In genomic region chr11:19988224-19988623, GRCm38 (mm10) we compare ENCODE assay signal across 14 mouse cellular contexts.
DNase-seq lines count a peak whose midpoint lies in the region; ATAC-seq and TF ChIP-seq lines count a peak whose summit lies in the region.
"Had no signal": no experiment of that assay in that cellular context is flagged by ENCODE, and none has a peak within 500 bp of the region (broad histone marks: within the 10 kb centered on the region; RNA-seq: fewer than 3 reads in every experiment).

No protein-coding gene starts in this region.

- H3K4me3 ChIP-seq in kidney, adult 2 months (ENCODE audit: insufficient read depth, low read depth, low read length), result no peak overlapping the region
- H3K4me3 ChIP-seq in thymus, adult 2 months (ENCODE audit: control insufficient read depth, insufficient read depth, low read length), result no peak overlapping the region
- H3K4me3 ChIP-seq in stomach, postnatal 0 days (ENCODE audit: low read depth, low read length), result no peak overlapping the region
- H3K4me3 ChIP-seq: forebrain, embryonic 15.5 days; heart, embryonic 13.5 days; limb, embryonic 15.5 days had no signal

- ATAC-seq in stomach, postnatal 0 days (ENCODE audit: low FRiP score, low TSS enrichment), result no peak
- ATAC-seq: forebrain, embryonic 15.5 days; lung, postnatal 0 days had no signal

- no peaks in the 10 kb centered on the region for H3K36me3 ChIP-seq in kidney, adult 2 months (ENCODE audit: control insufficient read depth, insufficient read depth, low read length)
- no peaks in the 10 kb centered on the region for H3K36me3 ChIP-seq in thymus, adult 2 months (ENCODE audit: control insufficient read depth, insufficient read depth, low read length)
- H3K36me3 ChIP-seq in stomach, postnatal 0 days (ENCODE audit: control insufficient read depth, insufficient read depth, low read length), result no peaks in the 10 kb centered on the region
- H3K36me3 ChIP-seq: forebrain, embryonic 15.5 days; heart, embryonic 13.5 days; limb, embryonic 15.5 days had no signal

- TF ChIP-seq CTCF in kidney, adult 2 months (conservative IDR thresholded peaks at IDR 0.05; ENCODE audit: insufficient read depth, insufficient read length, low read depth, low read length), result no peak
- TF ChIP-seq CTCF in thymus, adult 2 months (IDR thresholded peaks at IDR 0.05; ENCODE audit: borderline replicate concordance, control insufficient read depth, extremely low read depth, insufficient read depth, low read length, poor library complexity), result no peak
- TF ChIP-seq CTCF in stomach, postnatal 0 days (IDR thresholded peaks at IDR 0.05; ENCODE audit: low read depth), result no peak

- no peaks in the 10 kb centered on the region for H3K27me3 ChIP-seq in kidney, adult 2 months (replicated peaks; ENCODE audit: control insufficient read depth, insufficient read depth, low read length)
- no peaks in the 10 kb centered on the region for H3K27me3 ChIP-seq in thymus, adult 2 months (ENCODE audit: control insufficient read depth, insufficient read depth, low read length)
- no peaks in the 10 kb centered on the region for H3K27me3 ChIP-seq in stomach, postnatal 0 days (ENCODE audit: control insufficient read depth, insufficient read depth, low read length)
- H3K27me3 ChIP-seq: forebrain, embryonic 15.5 days; heart, embryonic 13.5 days; limb, embryonic 15.5 days had no signal

- no peak for TF ChIP-seq EP300 in stomach, postnatal 0 days (optimal IDR thresholded peaks at IDR 0.05)

- no peak overlapping the region for H3K4me2 ChIP-seq in stomach, postnatal 0 days (replicated peaks; ENCODE audit: low read depth)
- H3K4me2 ChIP-seq: forebrain, embryonic 15.5 days; heart, embryonic 13.5 days; limb, embryonic 15.5 days had no signal

- 54% methylated on average over 5 of the region's 5 CpGs for WGBS in kidney, adult 2 months
- 86% methylated on average over 5 of the region's 5 CpGs for WGBS in thymus, adult 2 months
- 52% methylated on average over 5 of the region's 5 CpGs for WGBS in stomach, postnatal 0 days

- H3K9ac ChIP-seq in stomach, postnatal 0 days (ENCODE audit: low read length), result no peak overlapping the region
- H3K9ac ChIP-seq: forebrain, embryonic 15.5 days; limb, embryonic 15.5 days had no signal

- no peak for DNase-seq in kidney, adult 2 months
- DNase-seq in kidney, adult 8-10 months, result no peak
- no peak for DNase-seq in thymus, adult 2 months
- no peak for DNase-seq in thymus, postnatal 14 days
- peak; percentile 52 for DNase-seq in ZHBTc4 (ENCODE audit: low read depth, low spot score)
- no peak for DNase-seq in stomach, postnatal 0 days (ENCODE audit: low spot score)
- no peak for DNase-seq in layer of hippocampus, adult 9-11 months
- DNase-seq: cerebellum, postnatal 14 days; layer of hippocampus, postnatal 36 days had no signal

- no peaks in the 10 kb centered on the region for H3K9me3 ChIP-seq in stomach, postnatal 0 days (ENCODE audit: control insufficient read depth, low read length)
- H3K9me3 ChIP-seq: embryonic facial prominence, embryonic 10.5 days; forebrain, embryonic 15.5 days; heart, embryonic 13.5 days; limb, embryonic 15.5 days had no signal

- H3K4me1 ChIP-seq in kidney, adult 2 months (ENCODE audit: control insufficient read depth, insufficient read depth, low read length), result peaks cover 49% of the 10 kb centered on the region
- peaks cover 42% of the 10 kb centered on the region for H3K4me1 ChIP-seq in thymus, adult 2 months (replicated peaks; ENCODE audit: control insufficient read depth, insufficient read depth, low read length)
- H3K4me1 ChIP-seq in stomach, postnatal 0 days (replicated peaks; ENCODE audit: control insufficient read depth, insufficient read depth), result peaks cover 12% of the 10 kb centered on the region

- TF ChIP-seq POLR2A in kidney, adult 2 months (IDR thresholded peaks at IDR 0.05; ENCODE audit: low read depth, low read length), result no peak
- no peak for TF ChIP-seq POLR2A in thymus, adult 2 months (IDR thresholded peaks at IDR 0.05; ENCODE audit: control insufficient read depth, extremely low read depth, insufficient read depth, low read length, poor library complexity)

- H3K27ac ChIP-seq in kidney, adult 2 months (ENCODE audit: insufficient read depth, low read depth, low read length), result peak overlapping the region; percentile 56; the same call in 1 of the 2 replicates
- peak overlapping the region; percentile 38; the same call in 1 of the 2 replicates for H3K27ac ChIP-seq in thymus, adult 2 months (ENCODE audit: control insufficient read depth, insufficient read depth, low read length)
- H3K27ac ChIP-seq in stomach, postnatal 0 days (replicated peaks), result peak overlapping the region; percentile 63; the same call in 1 of the 2 replicates
- H3K27ac ChIP-seq: forebrain, embryonic 15.5 days; limb, embryonic 15.5 days had no signal
